Mouse (Mus musculus) erythroblast, embryonic 14.5 days (primary cell): ENCODE data around the gene Ankrd44. TPM values are rescaled to one million over a fixed set of nuclear protein-coding genes. Genes with fewer than 3 reads are reported as not detected.

Experiments used
- H3K27me3 ChIP-seq: 2 replicates; pipeline ENCODE4 v1.6.1; 2012; ENCODE audit warnings: inconsistent platforms; ENCODE audit not compliant: control insufficient read depth
- H3K36me3 ChIP-seq: 2 replicates; pipeline ENCODE4 v1.6.1; 2012; ENCODE audit warnings: mild to moderate bottlenecking, inconsistent platforms; ENCODE audit not compliant: control insufficient read depth
- H3K4me1 ChIP-seq: 2 replicates; pipeline ENCODE4 v1.6.1; 2012; ENCODE audit warnings: inconsistent platforms; ENCODE audit not compliant: control insufficient read depth
- H3K4me3 ChIP-seq: replicated peaks from 2 replicates; pipeline ENCODE3; 2012; ENCODE audit warnings: moderate library complexity, mild to moderate bottlenecking, inconsistent platforms
- H3K9me3 ChIP-seq: 2 replicates; pipeline ENCODE4 v1.6.1; 2012; ENCODE audit warnings: low read length, inconsistent platforms, mixed read lengths; ENCODE audit not compliant: control insufficient read depth
- GATA1 ChIP-seq: IDR thresholded peaks from 2 replicates; pipeline ENCODE4 v1.6.1; 2012; ENCODE audit warnings: low read length, inconsistent platforms, mixed read lengths
- TAL1 ChIP-seq: IDR thresholded peaks from 3 replicates; pipeline ENCODE4 v1.6.1; 2012; ENCODE audit warnings: low read length, inconsistent platforms, mixed read lengths
- polyA plus RNA-seq: library from polyadenylated mRNA; stranded (reverse); fragments of >175 nt; gene quantifications from 2 replicates; pipeline ENCODE4 v1.2.3, GENCODE M21; 2012

The Ankrd44 gene
- polyA plus RNA-seq, 1 experiment = 0.03 TPM

DNA sequence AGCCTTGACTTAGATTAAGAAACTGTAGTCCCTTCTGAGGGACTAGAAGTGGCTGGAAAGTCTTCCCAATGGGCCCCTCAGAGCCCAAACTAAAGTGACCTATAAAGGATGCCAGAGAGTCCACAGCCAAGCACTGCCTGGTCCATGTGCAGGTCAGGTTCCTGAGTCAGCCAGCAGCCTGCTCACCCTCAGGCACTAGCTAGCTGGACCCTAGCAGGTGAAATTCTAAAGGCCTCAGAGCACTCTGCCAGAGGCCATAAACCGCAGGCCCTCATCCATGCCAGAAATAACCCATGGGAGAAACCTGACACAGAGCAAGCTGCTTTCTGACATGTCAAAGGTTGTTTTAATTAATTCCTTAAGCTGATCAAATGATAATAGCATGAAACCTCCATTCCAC is 25.1 kb downstream of the Ankrd44 start:
- Histone ChIP-seq H3K27me3 (no peaks in the 10 kb centered on the region), H3K36me3 (no peaks in the 10 kb centered on the region), H3K4me1 (no peaks in the 10 kb centered on the region), H3K4me3 (no peak overlapping the region), H3K9me3 (no peaks in the 10 kb centered on the region)
- TF ChIP-seq TAL1 = no peak
- TF ChIP-seq GATA1 = no peak

DNA sequence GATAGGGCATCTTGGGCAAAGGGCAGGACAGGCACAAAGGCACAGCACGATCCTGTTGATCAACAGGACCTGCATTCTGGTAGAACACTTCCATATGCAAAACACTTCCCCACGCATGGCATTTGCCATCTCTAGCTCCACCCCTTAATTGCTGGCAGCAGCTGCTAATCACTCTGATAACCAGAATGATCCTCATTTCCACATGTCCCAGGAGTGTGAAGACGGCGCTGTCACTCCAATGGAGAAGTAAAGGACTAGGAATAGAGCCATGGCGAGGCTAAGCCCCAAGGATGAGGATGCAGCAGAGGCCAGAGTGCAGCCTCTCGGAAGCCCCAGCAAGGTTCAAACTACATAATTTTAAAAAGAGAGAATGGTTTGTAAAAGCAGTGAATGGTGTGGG is 26.9 kb downstream of the Ankrd44 start:
- H3K9me3 ChIP-seq = no peaks in the 10 kb centered on the region
- no peak overlapping the region for H3K4me3 ChIP-seq
- H3K27me3 ChIP-seq = no peaks in the 10 kb centered on the region
- H3K36me3 ChIP-seq = no peaks in the 10 kb centered on the region
- no peaks in the 10 kb centered on the region for H3K4me1 ChIP-seq
- no peak for TF ChIP-seq TAL1
- no peak for TF ChIP-seq GATA1

DNA sequence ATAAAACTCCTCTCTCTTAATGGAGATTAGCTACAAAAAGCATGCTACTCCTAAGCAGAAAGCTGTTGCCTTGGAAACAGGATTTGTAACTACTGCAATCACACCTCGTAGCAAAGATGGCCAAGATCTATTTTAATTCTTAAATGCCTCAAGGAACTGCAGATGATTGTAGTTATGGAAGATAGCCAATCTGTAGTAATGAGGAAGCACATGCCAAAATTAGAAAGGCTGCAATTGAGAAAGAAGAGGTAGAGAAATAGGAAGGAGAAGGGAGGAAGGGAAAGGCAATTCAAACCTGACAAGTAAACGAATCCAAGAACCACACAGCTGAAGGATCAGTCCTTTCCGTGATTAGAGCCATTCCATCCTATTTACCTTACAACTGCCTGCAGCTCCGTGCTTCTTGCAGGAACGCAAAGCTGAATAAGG is 27.5 kb downstream of the Ankrd44 start:
- Histone ChIP-seq H3K4me3 (no peak overlapping the region), H3K36me3 (no peaks in the 10 kb centered on the region), H3K27me3 (no peaks in the 10 kb centered on the region), H3K9me3 (no peaks in the 10 kb centered on the region), H3K4me1 (no peaks in the 10 kb centered on the region)
- TF ChIP-seq GATA1 (no peak), TAL1 (no peak)

DNA sequence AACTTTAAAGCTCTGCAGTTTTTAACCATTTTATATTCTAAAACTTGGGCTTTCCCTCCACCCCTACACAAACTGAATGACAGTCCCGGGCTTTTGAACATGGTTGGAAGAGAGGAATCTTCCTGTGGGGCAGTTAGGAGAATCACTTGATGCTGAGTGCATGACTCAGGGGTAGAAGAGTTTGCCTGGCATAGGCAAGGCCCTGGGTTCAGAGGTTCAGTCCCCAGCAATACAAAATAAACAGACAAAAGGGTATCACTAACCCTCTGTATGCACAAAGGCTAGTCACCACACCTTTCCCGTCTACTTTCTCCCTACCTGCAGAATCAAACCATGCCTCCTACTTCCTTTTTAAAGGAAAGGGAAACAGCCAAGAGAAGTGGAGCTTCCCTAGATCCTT is 28.5 kb downstream of the Ankrd44 start:
- Histone ChIP-seq H3K36me3 (no peaks in the 10 kb centered on the region), H3K9me3 (no peaks in the 10 kb centered on the region), H3K4me1 (no peaks in the 10 kb centered on the region), H3K27me3 (no peaks in the 10 kb centered on the region), H3K4me3 (no peak overlapping the region)
- TF ChIP-seq GATA1 (no peak), TAL1 (no peak)

DNA sequence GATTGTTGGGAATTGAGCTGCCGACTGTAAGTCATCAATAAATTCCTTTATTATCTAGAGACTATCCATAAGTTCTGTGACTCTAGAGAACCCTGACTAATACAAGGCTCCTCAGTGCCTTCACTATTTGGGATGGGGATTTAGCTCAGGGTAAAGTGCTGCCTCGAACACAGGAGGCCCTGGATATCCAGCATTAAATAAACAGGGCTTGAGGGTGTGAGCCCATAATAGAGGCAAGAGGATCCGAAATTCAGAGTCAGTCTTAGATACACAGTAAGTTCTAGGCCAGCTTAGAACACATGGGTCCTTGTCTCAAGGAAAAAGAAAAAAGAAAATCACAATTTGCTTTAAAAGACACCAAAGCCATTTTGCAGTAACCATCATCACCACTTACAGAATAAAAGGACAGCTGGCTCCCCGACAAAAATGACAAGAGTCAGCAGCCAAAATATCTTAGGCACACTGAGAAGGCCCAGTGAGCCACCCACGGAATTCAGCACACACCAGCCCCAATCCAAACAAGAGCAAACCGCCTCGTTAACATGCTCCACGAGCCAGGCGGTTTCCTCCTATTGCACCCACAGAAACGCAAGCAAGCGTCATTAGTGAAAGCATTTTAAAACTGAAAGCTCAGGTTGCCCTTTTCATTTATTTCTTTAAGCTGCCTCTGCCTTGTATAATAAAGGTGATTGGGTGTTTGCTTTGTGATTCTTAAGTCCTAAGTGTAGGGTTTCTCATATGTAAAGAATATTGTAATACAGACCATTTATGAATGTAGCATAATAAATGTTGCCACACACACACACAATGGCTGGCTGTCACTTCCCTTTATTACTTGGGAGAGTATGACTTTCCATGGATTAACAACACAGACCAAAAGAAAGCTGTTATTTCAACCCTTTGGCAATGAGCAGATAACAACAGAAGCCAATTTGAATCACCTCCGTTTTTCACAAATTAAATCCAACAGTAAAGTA is 29.8 kb downstream of the Ankrd44 start:
- no peaks in the 10 kb centered on the region for H3K4me1 ChIP-seq
- no peak overlapping the region for H3K4me3 ChIP-seq
- TF ChIP-seq GATA1 (no peak), TAL1 (no peak)
- no peaks in the 10 kb centered on the region for H3K36me3 ChIP-seq
- H3K9me3 ChIP-seq = no peaks in the 10 kb centered on the region
- H3K27me3 ChIP-seq = no peaks in the 10 kb centered on the region

DNA sequence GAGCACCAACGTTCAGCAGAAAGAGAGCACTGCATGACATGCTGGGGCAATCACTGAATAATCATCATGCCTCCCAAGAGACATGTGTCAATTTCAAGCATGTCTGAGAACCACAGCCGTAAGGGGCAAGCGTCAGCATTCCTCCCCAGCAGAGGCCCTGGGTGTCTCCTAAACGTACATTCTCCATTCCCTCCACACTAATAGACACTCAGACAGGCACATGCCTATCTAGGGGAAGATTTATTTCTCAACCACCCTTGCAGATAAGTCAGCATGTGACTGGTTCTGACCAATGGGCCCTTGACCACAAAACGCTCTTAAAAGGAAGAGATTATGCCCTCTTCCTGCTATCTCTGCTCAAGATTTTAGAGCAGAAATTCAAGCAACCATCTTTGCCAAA is 37.7 kb downstream of the Ankrd44 start:
- Histone ChIP-seq H3K27me3 (no peaks in the 10 kb centered on the region), H3K4me1 (no peaks in the 10 kb centered on the region), H3K36me3 (no peaks in the 10 kb centered on the region), H3K9me3 (no peaks in the 10 kb centered on the region), H3K4me3 (no peak overlapping the region)
- no peak for TF ChIP-seq TAL1
- no peak for TF ChIP-seq GATA1

DNA sequence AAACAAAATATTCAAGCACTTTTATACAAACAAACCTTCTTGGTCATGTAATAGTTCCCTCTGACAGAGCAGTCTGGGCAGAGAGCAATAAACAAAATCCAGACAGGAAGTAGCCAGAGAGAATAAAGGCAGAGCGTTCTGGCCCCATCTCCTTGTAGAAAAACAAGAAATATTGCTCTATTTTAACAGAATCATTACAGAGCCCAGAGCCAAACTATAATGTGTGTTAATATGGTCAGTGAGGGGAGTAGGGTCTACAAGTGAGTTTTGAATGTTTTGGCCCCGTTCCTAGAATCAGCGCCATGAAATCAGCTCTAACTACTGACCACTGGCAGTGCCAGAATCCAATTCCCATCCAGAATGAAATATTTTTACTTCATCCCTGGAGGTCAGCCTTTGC is 38.3 kb downstream of the Ankrd44 start:
- Histone ChIP-seq H3K9me3 (no peaks in the 10 kb centered on the region), H3K27me3 (no peaks in the 10 kb centered on the region), H3K4me1 (no peaks in the 10 kb centered on the region), H3K36me3 (no peaks in the 10 kb centered on the region), H3K4me3 (no peak overlapping the region)
- TF ChIP-seq GATA1 (no peak), TAL1 (no peak)

DNA sequence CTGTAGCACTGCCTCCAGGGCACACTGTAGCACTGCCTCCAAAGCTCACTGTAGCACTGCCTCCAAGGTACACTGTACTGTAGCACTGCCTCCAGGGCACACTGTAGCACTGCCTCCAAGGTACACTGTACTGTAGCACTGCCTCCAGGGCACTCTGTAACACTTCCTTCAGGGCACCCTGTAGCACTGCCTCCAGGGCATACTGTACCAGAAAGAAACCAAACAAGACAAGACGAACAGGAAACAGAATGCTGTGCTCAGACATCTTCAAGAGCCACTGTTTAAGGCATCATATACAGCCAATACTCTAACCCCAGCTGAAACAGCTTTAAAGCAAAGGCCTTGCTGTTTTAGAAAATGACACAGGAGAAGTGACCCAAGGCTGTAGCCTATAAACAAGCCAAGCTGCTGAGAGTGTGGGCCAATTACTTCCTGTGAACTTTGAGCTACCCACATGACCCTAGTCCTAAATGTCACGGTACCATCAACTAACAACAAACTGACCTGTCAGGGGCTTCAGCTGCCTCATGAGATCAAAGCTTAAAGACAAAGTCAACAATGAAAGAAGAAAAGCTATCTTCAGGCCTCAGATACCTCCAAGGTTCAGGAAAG is 43.2 kb downstream of the Ankrd44 start:
- Histone ChIP-seq H3K4me3 (no peak overlapping the region), H3K36me3 (no peaks in the 10 kb centered on the region), H3K9me3 (no peaks in the 10 kb centered on the region), H3K4me1 (no peaks in the 10 kb centered on the region), H3K27me3 (no peaks in the 10 kb centered on the region)
- no peak for TF ChIP-seq GATA1
- no peak for TF ChIP-seq TAL1

DNA sequence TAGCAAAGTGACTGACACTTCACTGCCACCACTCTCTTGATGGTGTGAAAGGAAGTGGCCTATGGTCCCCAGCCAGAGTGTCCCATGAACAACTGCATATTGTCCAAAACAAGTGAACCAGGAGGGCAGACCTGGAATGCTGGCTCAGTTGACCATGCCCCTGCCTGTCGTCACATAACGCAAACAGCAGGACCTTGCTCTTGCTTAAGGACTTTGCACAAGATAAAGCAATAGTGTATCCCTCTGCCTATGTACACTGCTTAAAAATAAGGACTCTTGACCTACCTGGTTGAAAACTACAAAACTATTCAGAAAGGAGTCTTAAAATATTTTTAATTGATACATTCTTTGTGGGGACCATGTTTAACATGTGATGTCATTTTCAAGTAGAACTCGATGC is 44.7 kb downstream of the Ankrd44 start:
- TF ChIP-seq GATA1 = no peak
- TF ChIP-seq TAL1 = no peak
- Histone ChIP-seq H3K36me3 (no peaks in the 10 kb centered on the region), H3K4me1 (no peaks in the 10 kb centered on the region), H3K4me3 (no peak overlapping the region), H3K27me3 (no peaks in the 10 kb centered on the region), H3K9me3 (no peaks in the 10 kb centered on the region)
